Mouse (Mus musculus): ENCODE data around the gene Gm17617.

Gene Gm17617

DNA sequence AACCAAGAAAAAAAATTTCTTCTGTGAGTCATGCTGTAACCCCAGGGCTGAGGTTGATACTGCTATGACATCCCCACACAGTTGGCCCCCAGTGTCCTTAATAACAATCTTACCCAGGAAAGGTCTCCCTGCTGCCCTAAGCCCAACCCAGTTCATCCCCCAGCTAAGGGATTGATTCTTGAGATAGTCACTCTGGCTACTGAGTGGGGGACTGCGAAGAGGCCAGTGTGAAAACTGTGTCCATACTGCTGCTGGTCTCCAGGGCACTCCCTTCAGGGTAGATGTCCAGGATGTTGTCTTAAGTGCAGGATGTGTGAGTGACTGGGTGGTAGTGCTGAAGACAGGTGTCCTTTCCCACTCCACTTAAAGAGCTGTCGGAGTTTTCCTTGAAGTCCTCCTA lies at the start of gene Gm17617:
Gene Gm17617, minus strand, starts transcription at position 101 of the 400 bp plus-strand sequence.
- no peak for DNase-seq

DNA sequence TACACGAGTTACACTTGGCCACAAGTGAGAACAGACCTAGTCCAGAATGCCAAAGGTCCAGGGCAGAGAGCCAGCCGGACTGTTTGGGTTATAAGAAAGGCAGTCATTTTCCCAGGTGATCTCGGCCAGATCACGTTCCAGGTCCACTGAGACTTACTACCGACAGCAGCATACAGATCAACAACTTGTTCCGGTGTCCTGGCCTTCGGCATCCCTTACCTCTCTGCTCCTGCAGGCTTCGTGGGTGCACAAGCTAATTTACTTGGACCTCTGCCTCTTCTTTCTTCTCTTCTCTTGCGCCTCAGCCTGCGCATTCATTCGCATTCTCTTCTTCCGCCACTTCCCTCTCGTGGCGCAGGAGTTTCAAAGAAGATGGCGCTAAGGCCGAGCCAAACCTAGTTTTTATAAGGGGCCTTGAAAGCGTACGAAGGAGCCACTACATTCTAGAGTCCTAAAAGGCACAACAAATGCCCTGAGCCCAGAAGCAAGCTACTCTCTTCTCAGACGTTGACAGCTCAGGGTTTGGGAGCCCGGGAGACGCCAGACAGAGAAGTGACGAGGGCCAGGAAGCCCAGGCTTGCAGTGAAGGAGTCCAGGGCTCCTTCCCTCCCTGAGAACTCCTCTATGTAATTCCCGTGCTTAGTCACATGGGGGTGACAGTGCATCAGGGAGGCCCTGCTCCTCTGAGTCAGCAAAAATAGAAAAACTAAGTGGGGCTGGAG lies 49.0 kb upstream of the Gm17617 start:
- peak; percentile 80 to 86 for DNase-seq

DNA sequence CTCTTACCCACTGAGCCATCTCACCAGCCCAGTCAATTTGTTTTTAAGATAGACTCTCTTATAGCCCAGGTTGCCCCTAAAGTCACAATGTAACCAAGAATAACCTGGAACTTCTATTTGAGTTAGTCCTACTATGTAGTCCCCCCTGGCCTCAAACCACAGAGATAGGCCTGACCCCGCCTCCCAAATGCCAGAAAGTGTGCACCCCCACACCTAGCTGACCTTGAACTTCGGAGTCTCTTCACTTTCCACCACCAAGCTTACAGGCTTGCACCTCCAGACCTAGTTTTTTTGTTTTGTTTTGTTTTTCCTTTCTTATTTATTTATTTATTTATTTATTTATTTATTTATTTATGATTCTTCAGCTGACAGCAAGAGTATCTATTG lies 48.4 kb upstream of the Gm17617 start:
- no peak for DNase-seq

- no peak for DNase-seq
These were observed 46.2 kb upstream of the Gm17617 start for GRCm38 (mm10) chr13:55179591-55179990.

GRCm38 (mm10) chr13:55178556-55178955 lies 45.2 kb upstream of the Gm17617 start:
- DNase-seq = peak; percentile 74 to 76

GRCm38 (mm10) chr13:55177903-55178496 lies 44.7 kb upstream of the Gm17617 start:
- DNase-seq = no peak

DNA sequence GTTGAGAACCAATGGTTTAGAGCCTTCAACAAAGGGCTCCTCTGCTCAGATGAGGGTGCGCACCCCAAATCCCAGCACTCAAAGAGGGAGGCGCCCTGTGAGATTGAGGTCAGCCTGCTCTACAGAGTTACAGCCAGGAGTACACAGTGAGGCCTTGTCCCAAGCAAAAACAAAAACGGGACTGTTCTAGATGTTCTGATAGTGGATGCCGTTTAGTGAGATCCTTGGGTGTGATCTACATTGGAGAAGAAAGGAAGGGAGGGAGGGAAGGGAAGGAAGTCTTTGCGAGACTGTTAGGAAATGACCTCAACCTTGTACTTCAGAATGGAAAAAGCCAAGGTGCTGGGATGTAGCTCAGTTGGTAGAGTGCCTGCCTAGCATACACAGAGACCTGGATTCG lies 42.9 kb upstream of the Gm17617 start:
- peak in 1 of 2 experiments; percentile 42 for DNase-seq

DNA sequence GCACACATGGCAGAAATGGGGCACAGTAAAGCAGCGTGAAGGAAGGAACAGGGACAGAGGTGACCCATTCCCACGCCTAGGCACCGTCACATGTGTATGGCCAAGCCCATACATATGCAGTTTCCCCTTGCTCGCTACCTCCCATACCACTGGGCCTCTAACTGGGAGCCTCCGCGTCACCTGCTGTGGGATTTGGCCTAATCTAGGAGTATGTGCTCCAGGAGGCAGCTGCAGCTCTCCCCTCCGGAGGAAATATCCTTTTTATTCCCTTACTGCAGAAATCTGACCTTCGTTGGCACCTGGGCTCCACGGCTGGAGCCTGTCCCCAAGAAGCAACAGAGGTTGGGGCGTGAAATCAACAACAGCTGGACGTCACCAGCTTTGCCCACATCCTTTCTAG lies 41.0 kb upstream of the Gm17617 start:
- no peak for DNase-seq

GRCm38 (mm10) chr13:55172336-55172770 lies 39.0 kb upstream of the Gm17617 start:
- DNase-seq = no peak

- peak; percentile 51 to 54 for DNase-seq
These were observed 38.4 kb upstream of the Gm17617 start for GRCm38 (mm10) chr13:55171517-55172335.

DNA sequence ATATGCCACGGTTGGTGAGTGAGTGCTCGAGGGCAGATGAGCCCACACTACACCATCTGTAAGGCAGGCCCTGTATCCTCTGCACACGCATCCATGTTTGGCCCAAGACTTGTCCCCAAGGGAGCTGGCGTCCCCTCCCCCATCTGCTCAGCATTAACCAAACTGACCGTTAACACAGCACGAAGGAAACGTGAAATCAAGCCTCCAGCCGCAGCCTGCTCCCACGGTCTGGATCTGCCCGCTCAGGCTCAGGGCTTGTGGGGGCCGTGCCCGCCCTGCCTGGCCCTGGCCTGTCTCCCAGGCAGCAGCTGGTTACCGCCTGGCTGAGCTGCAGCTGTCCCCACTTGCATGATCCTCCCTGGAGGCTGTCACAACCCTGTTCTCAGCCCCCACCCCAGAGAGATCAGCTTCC lies 35.6 kb upstream of the Gm17617 start:
- DNase-seq = peak; percentile 55 to 69

GRCm38 (mm10) chr13:55168255-55168654 lies 34.9 kb upstream of the Gm17617 start:
- no peak for DNase-seq

- DNase-seq = no peak
These were observed 34.5 kb upstream of the Gm17617 start for GRCm38 (mm10) chr13:55167798-55168197.

GRCm38 (mm10) chr13:55166806-55167725 lies 33.7 kb upstream of the Gm17617 start:
- DNase-seq = no peak

GRCm38 (mm10) chr13:55165831-55166339 lies 32.5 kb upstream of the Gm17617 start:
- no peak for DNase-seq

GRCm38 (mm10) chr13:55163553-55163952 lies 30.2 kb upstream of the Gm17617 start:
- DNase-seq = peak; percentile 50 to 55

- DNase-seq = no peak
These were observed 29.0 kb upstream of the Gm17617 start for GRCm38 (mm10) chr13:55162365-55162764.

GRCm38 (mm10) chr13:55153951-55154350 lies 20.6 kb upstream of the Gm17617 start:
- no peak for DNase-seq

DNA sequence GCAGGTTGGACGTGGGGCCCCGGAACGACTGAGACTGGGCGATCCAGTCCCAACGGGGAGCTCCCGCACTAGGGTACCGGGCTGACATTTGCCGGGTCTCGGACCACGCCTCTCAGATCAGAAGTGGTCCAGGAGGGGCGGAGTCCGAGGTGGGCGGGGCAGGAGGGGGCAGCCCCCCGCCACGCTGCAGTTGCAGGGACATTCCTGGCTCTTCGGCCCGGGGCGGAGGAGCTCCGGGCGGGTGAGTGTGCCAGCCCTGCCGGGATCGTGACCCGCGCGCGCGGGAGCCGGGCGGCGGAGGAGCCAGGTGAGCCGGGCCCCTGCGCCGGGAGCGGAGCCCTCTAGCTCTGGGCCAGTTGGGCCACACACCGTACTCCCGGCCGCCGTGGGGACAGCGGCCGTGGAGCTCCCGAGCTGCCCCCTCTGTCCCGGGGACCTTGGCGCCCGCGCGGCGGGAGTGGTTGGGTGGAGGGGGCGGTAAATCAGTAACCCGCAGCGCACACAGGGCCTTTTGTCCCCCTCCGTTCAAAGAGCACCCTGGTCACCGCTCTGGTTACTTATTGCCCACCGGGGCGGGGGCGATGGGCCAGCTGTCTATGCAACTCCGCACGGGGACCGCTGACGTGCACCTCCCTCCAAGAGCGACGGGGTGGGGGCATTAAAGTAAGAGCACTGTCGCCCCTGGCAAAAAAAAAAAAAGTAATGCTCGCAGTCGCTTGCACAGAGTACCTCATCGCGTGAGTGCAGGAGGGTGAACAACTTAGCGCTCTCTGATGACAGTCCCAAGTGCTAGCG lies 19.5 kb upstream of the Gm17617 start, which contains the start of gene Fgfr4:
Gene Fgfr4, plus strand, starts transcription at position 20 of the 795 bp plus-strand sequence.
- DNase-seq = peak; percentile 37 to 63

DNA sequence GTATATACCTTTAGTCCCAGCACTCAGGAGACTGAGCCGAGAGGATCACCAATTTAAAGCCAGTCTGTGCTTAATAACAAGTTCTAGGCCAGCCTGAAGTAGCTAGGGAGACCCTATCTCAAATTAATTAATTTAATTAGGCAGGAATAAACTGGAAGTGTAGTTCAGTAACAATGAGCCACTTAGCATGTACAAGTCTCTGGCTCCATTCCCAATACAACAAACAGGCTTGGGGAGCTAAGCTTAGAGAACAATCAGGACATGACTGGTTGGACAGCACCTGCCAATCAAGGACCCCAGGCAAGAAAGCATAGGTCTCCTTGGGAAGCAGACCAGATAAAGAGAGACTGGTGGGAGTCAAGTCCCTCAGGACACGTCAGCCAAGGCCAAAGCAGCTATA lies 6.9 kb upstream of the Gm17617 start:
- DNase-seq = no peak

DNA sequence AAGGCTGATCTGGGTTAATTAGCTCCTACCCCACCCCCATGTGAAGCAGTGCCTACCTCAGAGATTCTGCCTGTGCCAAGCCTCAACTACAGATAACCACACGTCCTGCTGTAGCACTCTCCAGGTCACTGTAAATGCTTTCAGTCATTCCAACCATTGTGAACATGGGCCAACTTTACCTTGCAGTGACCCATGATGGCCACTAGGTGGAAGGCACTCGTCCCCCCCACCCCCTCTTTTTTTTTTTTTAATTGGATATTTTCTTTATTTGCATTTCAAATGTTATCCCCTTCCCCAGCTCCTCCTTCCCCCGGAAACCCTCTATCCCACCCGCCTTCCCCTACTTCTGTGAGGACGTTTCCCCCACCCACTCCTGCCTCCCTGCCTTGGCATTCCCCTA lies 2.0 kb upstream of the Gm17617 start:
- no peak for DNase-seq
